12 mouse cellular contexts compared by ENCODE assay signal in genomic region chr5:108031267-108031666, GRCm38 (mm10).
"Had no signal": no experiment of that assay in that cellular context is flagged by ENCODE, and none has a peak within 500 bp of the region (broad histone marks: within the 10 kb centered on the region; RNA-seq: fewer than 3 reads in every experiment).

No protein-coding gene starts in this region.

- ATAC-seq: liver, embryonic 12.5 days; midbrain, embryonic 16.5 days had no signal

- DNase-seq: kidney, adult 11 months; kidney, adult 9 months; kidney, postnatal 4 days; left cerebral cortex, postnatal 4 days; lung, embryonic 14.5 days; lung, postnatal 14 days; right cerebral cortex, adult 18-20 months; right cerebral cortex, postnatal 25 days; thymus, adult 2 months; thymus, postnatal 25 days had no signal
